Mouse (Mus musculus): ENCODE data around the gene Trem2.

GRCm38 (mm10) chr17:48321279-48321678 is 24.9 kb upstream of the Trem2 start:
- TF ChIP-seq ZC3H11A (IDR thresholded peaks at IDR 0.05; ENCODE audit: borderline replicate concordance, low read depth, low read length) (no peak), HCFC1 (IDR thresholded peaks at IDR 0.05; ENCODE audit: borderline replicate concordance, insufficient read depth, low read length) (no peak), ZNF384 (IDR thresholded peaks at IDR 0.05; ENCODE audit: low read depth, low read length) (no peak), MAFK (IDR thresholded peaks at IDR 0.05; ENCODE audit: insufficient read depth, low read depth, low read length) (no peak), CHD2 (IDR thresholded peaks at IDR 0.05; ENCODE audit: low read depth, low read length) (no peak)

Data from ES-E14 (cell line).